Mouse (Mus musculus) erythroblast, embryonic 14.5 days (primary cell): ENCODE results near the gene Ehd3.

Experiments used
- GATA1 ChIP-seq: IDR thresholded peaks from 2 replicates; pipeline ENCODE4 v1.6.1; 2012; ENCODE audit warnings: low read length, inconsistent platforms, mixed read lengths
- TAL1 ChIP-seq: IDR thresholded peaks from 3 replicates; pipeline ENCODE4 v1.6.1; 2012; ENCODE audit warnings: low read length, inconsistent platforms, mixed read lengths

GRCm38 (mm10) chr17:73853041-73853440 is 49.1 kb downstream of the Ehd3 start:
- TF ChIP-seq GATA1 = no peak
- TF ChIP-seq TAL1 = no peak
